Mouse (Mus musculus): ENCODE measurements around the gene Ccl12. TPM values are rescaled to one million over a fixed set of nuclear protein-coding genes. Genes with fewer than 3 reads are reported as not detected.

Gene Ccl12
- total RNA-seq, 2 experiments from 2014 or later: not detected

- ATAC-seq (replicated peaks; ENCODE audit: poor library complexity): no peak
Observed at GRCm38 (mm10) chr11:82136196-82136595, 34.6 kb downstream of the Ccl12 start.

- ATAC-seq (replicated peaks; ENCODE audit: poor library complexity): peak; percentile 77
Observed at GRCm38 (mm10) chr11:82139492-82140094, 37.9 kb downstream of the Ccl12 start.

Other genes with a start within 250 kb of the Ccl12 start
- not detected in 2 replicates for gene 5530401A14Rik, start 241.2 kb upstream of the Ccl12 start, total RNA-seq (2015)
- gene 5530401A14Rik, start 241.2 kb upstream of the Ccl12 start, total RNA-seq (2017): not detected in 2 replicates
- not detected in 2 replicates for gene Asic2, start 133.4 kb upstream of the Ccl12 start, total RNA-seq (2015)
- not detected in 2 replicates for gene Asic2, start 133.4 kb upstream of the Ccl12 start, total RNA-seq (2017)
- 1.6 and 7.4 TPM in 2 replicates for gene Ccl2, start 66.3 kb upstream of the Ccl12 start, total RNA-seq (2015)
- 1.1 and 2.5 TPM in 2 replicates for gene Ccl2, start 66.3 kb upstream of the Ccl12 start, total RNA-seq (2017)
- gene Gm17268, start 63.3 kb upstream of the Ccl12 start, total RNA-seq (2015): not detected in 2 replicates
- gene Gm17268, start 63.3 kb upstream of the Ccl12 start, total RNA-seq (2017): not detected in 2 replicates
- not detected in 2 replicates for gene Ccl7, start 56.1 kb upstream of the Ccl12 start, total RNA-seq (2015)
- gene Ccl7, start 56.1 kb upstream of the Ccl12 start, total RNA-seq (2017): not detected in 2 replicates
- not detected in 2 replicates for gene Ccl11, start 44.0 kb upstream of the Ccl12 start, total RNA-seq (2015)
- gene Ccl11, start 44.0 kb upstream of the Ccl12 start, total RNA-seq (2017): not detected in 2 replicates
- not detected in 2 replicates for gene Ccl8, start 13.3 kb downstream of the Ccl12 start, total RNA-seq (2015)
- not detected in 2 replicates for gene Ccl8, start 13.3 kb downstream of the Ccl12 start, total RNA-seq (2017)
- not detected in 2 replicates for gene Ccl1, start 203.8 kb downstream of the Ccl12 start, total RNA-seq (2015)
- not detected in 2 replicates for gene Ccl1, start 203.8 kb downstream of the Ccl12 start, total RNA-seq (2017)

Measured in megakaryocyte progenitor cell, adult 5-6 weeks (primary cell).